Mouse (Mus musculus) splenic B cell, adult 2 months (primary cell): Measurements from ENCODE around the gene Mpped2.

Source experiments
- DNase-seq: peaks from one replicate; pipeline ENCODE4 v3.0.0-alpha.2; 2011; ENCODE audit warnings: low read depth, low spot score
- H3K27me3 ChIP-seq: 2 replicates; pipeline ENCODE4 v1.6.1; 2012; ENCODE audit warnings: mild to moderate bottlenecking, low read length, moderate library complexity, mixed read lengths; ENCODE audit not compliant: control insufficient read depth, poor library complexity, insufficient read depth, severe bottlenecking
- H3K36me3 ChIP-seq: 2 replicates; pipeline ENCODE4 v1.6.1; 2012; ENCODE audit warnings: mild to moderate bottlenecking, low read length, moderate library complexity, mixed read lengths; ENCODE audit not compliant: control insufficient read depth, poor library complexity, insufficient read depth, severe bottlenecking

Gene Mpped2

GRCm38 (mm10) chr2:106719434-106719833 is 26.4 kb downstream of the Mpped2 start:
- no peaks in the 10 kb centered on the region for H3K27me3 ChIP-seq
- DNase-seq = no peak
- H3K36me3 ChIP-seq = no peaks in the 10 kb centered on the region

GRCm38 (mm10) chr2:106720644-106721043 is 27.6 kb downstream of the Mpped2 start:
- no peaks in the 10 kb centered on the region for H3K36me3 ChIP-seq
- DNase-seq = no peak
- H3K27me3 ChIP-seq = no peaks in the 10 kb centered on the region

- no peaks in the 10 kb centered on the region for H3K36me3 ChIP-seq
- H3K27me3 ChIP-seq = no peaks in the 10 kb centered on the region
- DNase-seq = no peak
Measured at GRCm38 (mm10) chr2:106722020-106722419, 29.0 kb downstream of the Mpped2 start.

- Histone ChIP-seq H3K27me3 (no peaks in the 10 kb centered on the region; the same call in 1 of the 2 replicates), H3K36me3 (no peaks in the 10 kb centered on the region)
- DNase-seq = no peak
Measured at GRCm38 (mm10) chr2:106729951-106730564, 37.0 kb downstream of the Mpped2 start.

DNA sequence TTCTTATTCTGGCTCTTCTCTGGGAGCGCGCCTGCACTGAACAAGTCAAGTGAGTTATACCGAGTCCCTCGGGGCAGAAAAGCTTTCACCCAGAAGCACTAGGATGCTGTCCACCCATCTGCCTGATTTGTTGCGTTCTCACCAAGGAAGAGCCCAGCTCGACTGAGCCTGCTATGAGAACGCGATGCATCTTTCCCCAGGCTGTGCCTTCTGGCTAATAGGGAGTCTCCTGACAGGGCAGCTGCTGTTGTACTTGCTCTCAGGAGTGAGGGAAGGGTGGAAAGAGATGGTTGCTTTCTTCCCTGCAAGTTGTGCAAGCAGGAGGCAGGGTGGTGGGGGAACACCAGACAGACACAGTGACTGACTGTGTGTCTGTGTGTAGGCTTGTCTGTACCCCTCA is 37.5 kb downstream of the Mpped2 start:
- DNase-seq = no peak
- Histone ChIP-seq H3K36me3 (no peaks in the 10 kb centered on the region), H3K27me3 (no peaks in the 10 kb centered on the region; the same call in 1 of the 2 replicates)

DNA sequence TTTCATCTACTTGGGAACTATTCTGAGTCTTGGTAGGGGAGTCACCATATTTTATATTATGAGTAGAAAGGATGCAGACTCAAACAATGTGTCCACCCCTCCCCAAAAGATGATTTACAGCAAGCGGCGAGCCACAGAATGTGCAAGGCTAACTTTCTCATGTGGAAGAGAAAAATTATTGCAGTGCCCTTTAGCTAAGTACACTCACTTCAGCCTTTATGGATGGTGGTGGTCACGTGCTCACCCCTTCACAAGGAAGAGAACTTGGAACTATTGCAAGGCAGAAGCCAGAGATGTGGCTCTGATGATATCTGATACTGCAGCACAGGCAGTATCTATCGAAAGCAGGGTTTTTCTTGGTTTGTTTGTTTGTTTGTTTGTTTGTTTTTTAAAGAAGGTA is 38.4 kb downstream of the Mpped2 start:
- DNase-seq = no peak
- H3K27me3 ChIP-seq = no peaks in the 10 kb centered on the region; the same call in 1 of the 2 replicates
- H3K36me3 ChIP-seq = no peaks in the 10 kb centered on the region

GRCm38 (mm10) chr2:106732171-106732570 is 39.1 kb downstream of the Mpped2 start:
- Histone ChIP-seq H3K27me3 (no peaks in the 10 kb centered on the region; the same call in 1 of the 2 replicates), H3K36me3 (no peaks in the 10 kb centered on the region)
- DNase-seq = no peak

GRCm38 (mm10) chr2:106733396-106733795 is 40.3 kb downstream of the Mpped2 start:
- Histone ChIP-seq H3K27me3 (no peaks in the 10 kb centered on the region; the same call in 1 of the 2 replicates), H3K36me3 (no peaks in the 10 kb centered on the region)
- no peak for DNase-seq

GRCm38 (mm10) chr2:106734004-106734403 is 40.9 kb downstream of the Mpped2 start:
- no peaks in the 10 kb centered on the region; the same call in 1 of the 2 replicates for H3K27me3 ChIP-seq
- no peaks in the 10 kb centered on the region for H3K36me3 ChIP-seq
- no peak for DNase-seq

DNA sequence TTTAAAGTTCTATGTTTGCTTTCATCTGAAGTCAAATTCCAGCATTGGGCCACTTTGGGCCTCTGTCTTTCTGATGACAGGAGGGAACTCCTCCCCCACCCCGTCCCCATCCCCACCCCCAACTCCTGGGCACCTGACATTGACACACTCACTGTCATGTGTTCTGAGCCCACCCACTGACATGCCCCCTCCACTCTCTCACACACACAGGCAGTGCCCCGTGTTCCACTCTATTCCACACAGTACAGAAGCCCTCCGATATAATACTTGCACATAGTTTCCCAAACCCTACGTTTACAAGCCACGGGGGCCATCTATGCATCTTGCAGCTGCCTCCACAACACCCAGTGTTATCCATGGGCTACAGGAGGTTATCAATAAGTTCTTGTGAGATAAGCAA is 42.1 kb downstream of the Mpped2 start:
- DNase-seq = no peak
- no peaks in the 10 kb centered on the region; the same call in 1 of the 2 replicates for H3K27me3 ChIP-seq
- no peaks in the 10 kb centered on the region for H3K36me3 ChIP-seq

DNA sequence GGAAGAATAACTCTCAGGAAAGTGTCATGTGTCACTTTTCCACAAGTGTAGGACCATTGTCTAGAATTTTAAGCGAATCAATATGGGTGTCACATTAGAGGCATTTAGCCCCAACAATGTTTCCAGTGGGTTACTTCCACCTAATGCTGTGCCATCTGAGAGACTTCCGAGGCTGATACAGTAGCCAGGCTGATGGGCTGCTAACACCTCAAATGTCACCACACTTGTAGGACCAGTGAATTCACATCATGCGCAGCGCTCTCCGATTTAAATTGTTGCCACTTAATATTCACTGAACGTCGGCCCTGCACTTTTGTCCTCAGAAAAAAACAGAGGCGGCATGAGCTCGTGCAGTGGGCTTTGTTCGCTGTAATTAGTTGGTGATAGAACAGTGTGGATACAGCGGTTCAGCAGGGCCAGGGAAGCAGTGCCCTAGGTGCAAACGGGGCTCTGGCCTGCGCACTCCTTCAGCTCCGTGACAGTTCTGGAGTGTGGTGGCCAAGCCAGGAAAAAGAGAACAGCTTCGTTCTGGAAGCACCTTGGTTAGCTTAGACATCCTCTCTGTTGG is 42.8 kb downstream of the Mpped2 start:
- DNase-seq = no peak
- Histone ChIP-seq H3K36me3 (no peaks in the 10 kb centered on the region), H3K27me3 (no peaks in the 10 kb centered on the region; the same call in 1 of the 2 replicates)

GRCm38 (mm10) chr2:106738951-106739350 is 45.9 kb downstream of the Mpped2 start:
- DNase-seq = no peak
- H3K27me3 ChIP-seq = no peaks in the 10 kb centered on the region
- no peaks in the 10 kb centered on the region for H3K36me3 ChIP-seq

- Histone ChIP-seq H3K27me3 (no peaks in the 10 kb centered on the region), H3K36me3 (no peaks in the 10 kb centered on the region)
- DNase-seq = no peak
Measured at GRCm38 (mm10) chr2:106744086-106744485, 51.0 kb downstream of the Mpped2 start.

DNA sequence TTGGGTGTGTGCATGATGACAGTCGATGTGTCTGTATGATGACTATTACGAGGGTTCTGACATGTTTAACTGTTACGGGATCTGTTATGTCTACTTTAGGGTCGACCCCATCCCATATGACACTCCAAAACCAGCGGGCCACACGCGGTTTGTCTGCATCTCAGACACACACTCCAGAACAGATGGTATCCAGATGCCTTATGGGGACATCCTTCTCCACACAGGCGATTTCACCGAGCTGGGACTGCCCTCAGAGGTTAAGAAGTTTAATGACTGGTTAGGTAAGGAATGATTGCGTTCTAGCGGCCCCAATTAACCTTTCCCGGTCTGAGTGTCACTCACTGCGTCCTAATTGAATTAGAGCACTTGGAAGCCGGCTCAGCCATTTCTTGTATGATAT is 51.5 kb downstream of the Mpped2 start:
- Histone ChIP-seq H3K36me3 (no peaks in the 10 kb centered on the region), H3K27me3 (no peaks in the 10 kb centered on the region)
- DNase-seq = no peak

- DNase-seq = no peak
- Histone ChIP-seq H3K36me3 (no peaks in the 10 kb centered on the region), H3K27me3 (no peaks in the 10 kb centered on the region)
Measured at GRCm38 (mm10) chr2:106745364-106745763, 52.3 kb downstream of the Mpped2 start.

GRCm38 (mm10) chr2:106746211-106746610 is 53.1 kb downstream of the Mpped2 start:
- no peak for DNase-seq
- H3K36me3 ChIP-seq = no peaks in the 10 kb centered on the region
- H3K27me3 ChIP-seq = no peaks in the 10 kb centered on the region
